Mouse (Mus musculus) kidney, embryonic 14.5 days (tissue): ENCODE data around the gene Stra6. TPM values are rescaled to one million over a fixed set of nuclear protein-coding genes. Genes with fewer than 3 reads are reported as not detected.

ENCODE experiments used
- ATAC-seq: fragments of 200-750 bp; cut with Nextera tagmentation; 2 replicates; pipeline ENCODE4 v1.8.0; 2017; ENCODE audit warnings: moderate number of reproducible peaks, mild to moderate bottlenecking, moderate TSS enrichment, moderate library complexity; ENCODE audit not compliant: low FRiP score, low TSS enrichment
- H3K27ac ChIP-seq: fragments of 300-500 bp; sonication (generic); 2 replicates; pipeline ENCODE4 v1.5.1; 2014; ENCODE audit warnings: low read depth, mild to moderate bottlenecking, low read length, moderate library complexity, mixed read lengths
- H3K27me3 ChIP-seq: fragments of 300-500 bp; sonication (generic); 2 replicates; pipeline ENCODE4 v1.6.1; 2014; ENCODE audit warnings: mild to moderate bottlenecking, low read length; ENCODE audit not compliant: control insufficient read depth, insufficient read depth
- H3K36me3 ChIP-seq: fragments of 300-500 bp; sonication (generic); 2 replicates; pipeline ENCODE4 v1.6.1; 2014; ENCODE audit warnings: low read length, mixed read lengths; ENCODE audit not compliant: control insufficient read depth, insufficient read depth
- H3K4me1 ChIP-seq: fragments of 300-500 bp; sonication (generic); 2 replicates; pipeline ENCODE4 v1.6.1; 2014; ENCODE audit warnings: low read length, mixed read lengths; ENCODE audit not compliant: control insufficient read depth, insufficient read depth
- H3K4me2 ChIP-seq: fragments of 300-500 bp; sonication (generic); replicated peaks from 2 replicates; pipeline ENCODE4 v1.6.1; 2014; ENCODE audit warnings: low read depth, mild to moderate bottlenecking, low read length
- H3K4me3 ChIP-seq: fragments of 300-500 bp; sonication (generic); 2 replicates; pipeline ENCODE4 v1.5.1; 2014; ENCODE audit warnings: mild to moderate bottlenecking, low read length
- H3K9ac ChIP-seq: fragments of 300-500 bp; sonication (generic); 2 replicates; pipeline ENCODE4 v1.6.1; 2014; ENCODE audit warnings: low read depth, mild to moderate bottlenecking, low read length, moderate library complexity
- H3K9me3 ChIP-seq: fragments of 300-500 bp; sonication (generic); 2 replicates; pipeline ENCODE4 v1.6.1; 2016; ENCODE audit warnings: low read length; ENCODE audit not compliant: control insufficient read depth
- WGBS: fragments of 180-500 bp; shearing (Covaris S2); extraction: QIAGEN DNeasy Blood & Tissue Kit; methylation state at CpG from one replicate; pipeline ENCODE4 v1.1.7; 2014; 5-methylcytosine and 5-hydroxymethylcytosine counted together
- polyA plus RNA-seq: library from polyadenylated mRNA; unstranded; fragments of >200 nt; fragmentation: Nextera tagmentation; extraction: Ambion mirVana; gene quantifications from 2 replicates; pipeline ENCODE4 v1.2.1, GENCODE M21; 2014

Gene Stra6
- polyA plus RNA-seq, 1 experiment from 2014 or later: 39.2 TPM

DNA sequence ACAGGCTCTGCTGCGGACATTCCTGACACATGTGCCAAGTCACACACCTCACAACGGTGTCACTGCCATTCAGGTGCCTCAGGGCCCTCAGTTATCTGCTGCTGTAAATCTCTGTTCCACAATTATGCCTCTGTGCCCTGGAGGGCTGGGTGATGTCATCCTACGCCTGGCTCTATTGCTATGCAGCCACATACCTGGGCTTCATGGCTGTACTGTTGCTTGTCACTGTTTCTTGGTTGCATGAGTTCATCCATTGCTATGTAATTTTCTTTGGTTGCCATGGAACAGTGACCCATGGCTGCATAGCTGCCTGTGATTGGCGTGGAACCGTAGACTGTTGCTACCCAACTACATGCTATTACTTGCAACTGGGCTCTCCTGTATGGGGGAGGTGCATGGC lies 7.9 kb upstream of the Stra6 start:
- no peak overlapping the region for H3K9ac ChIP-seq
- H3K4me2 ChIP-seq: no peak overlapping the region
- H3K4me1 ChIP-seq: peaks cover 17% of the 10 kb centered on the region; the same call in 1 of the 2 replicates
- no peaks in the 10 kb centered on the region for H3K9me3 ChIP-seq
- no peaks in the 10 kb centered on the region for H3K36me3 ChIP-seq
- H3K27ac ChIP-seq: no peak overlapping the region
- 49% methylated on average over 5 of the region's 5 CpGs for WGBS
- peak; percentile 52; the same call in 1 of the 2 replicates for ATAC-seq
- no peak overlapping the region for H3K4me3 ChIP-seq
- no peaks in the 10 kb centered on the region for H3K27me3 ChIP-seq

DNA sequence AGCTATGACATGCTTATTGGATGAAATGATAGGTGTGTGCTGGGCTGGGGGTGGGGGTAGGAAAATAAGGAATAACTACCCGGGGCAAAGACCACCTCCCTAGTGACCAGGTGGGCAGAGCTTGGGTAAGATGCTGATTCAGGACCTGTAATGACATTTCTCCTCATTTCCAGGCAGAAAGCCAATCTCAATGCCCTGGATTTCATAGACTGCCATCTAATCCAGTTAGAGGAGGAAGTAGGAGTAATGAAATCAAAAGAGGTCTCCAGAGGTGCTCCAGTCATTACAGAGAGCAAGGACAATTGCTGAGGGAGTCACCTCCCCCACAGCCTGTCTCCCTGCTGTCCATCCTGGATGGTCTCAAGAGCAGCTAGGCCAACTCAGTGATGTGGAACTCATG lies 3.7 kb upstream of the Stra6 start:
- WGBS: 61% methylated on average over 1 of the region's 1 CpGs
- Histone ChIP-seq H3K27me3 (peaks cover 3% of the 10 kb centered on the region; the same call in 1 of the 2 replicates), H3K4me3 (no peak overlapping the region), H3K4me1 (0 out of 2 replicates have a peak, but pooled peaks cover 8% of the 10 kb centered on the region), H3K9me3 (no peaks in the 10 kb centered on the region), H3K4me2 (no peak overlapping the region), H3K36me3 (no peaks in the 10 kb centered on the region), H3K27ac (no peak overlapping the region), H3K9ac (no peak overlapping the region)
- no peak for ATAC-seq

GRCm38 (mm10) chr9:58060677-58061667 lies 2.6 kb upstream of the Stra6 start:
- ATAC-seq: peak; percentile 43; the same call in 1 of the 2 replicates

GRCm38 (mm10) chr9:58065532-58065931 lies 1.9 kb downstream of the Stra6 start:
- no peak for ATAC-seq
- no peaks in the 10 kb centered on the region for H3K9me3 ChIP-seq
- no peak overlapping the region for H3K27ac ChIP-seq
- no peaks in the 10 kb centered on the region for H3K36me3 ChIP-seq
- no peak overlapping the region for H3K9ac ChIP-seq
- H3K4me2 ChIP-seq: no peak overlapping the region
- no peak overlapping the region for H3K4me3 ChIP-seq
- 49% methylated on average over 6 of the region's 6 CpGs for WGBS
- H3K4me1 ChIP-seq: no peaks in the 10 kb centered on the region; the same call in 1 of the 2 replicates
- H3K27me3 ChIP-seq: peaks cover 3% of the 10 kb centered on the region; the same call in 1 of the 2 replicates

More at GRCm38 (mm10) chr9:58060677-58061667, 2.6 kb upstream of the Stra6 start:
- Histone ChIP-seq H3K4me2 (no peak overlapping the region), H3K4me1 (0 out of 2 replicates have a peak, but pooled peaks cover 3% of the 10 kb centered on the region), H3K27me3 (peaks cover 3% of the 10 kb centered on the region; the same call in 1 of the 2 replicates), H3K4me3 (no peak overlapping the region), H3K9me3 (no peaks in the 10 kb centered on the region), H3K9ac (no peak overlapping the region), H3K36me3 (no peaks in the 10 kb centered on the region), H3K27ac (no peak overlapping the region)
- WGBS: 13% methylated on average over 23 of the region's 23 CpGs

DNA sequence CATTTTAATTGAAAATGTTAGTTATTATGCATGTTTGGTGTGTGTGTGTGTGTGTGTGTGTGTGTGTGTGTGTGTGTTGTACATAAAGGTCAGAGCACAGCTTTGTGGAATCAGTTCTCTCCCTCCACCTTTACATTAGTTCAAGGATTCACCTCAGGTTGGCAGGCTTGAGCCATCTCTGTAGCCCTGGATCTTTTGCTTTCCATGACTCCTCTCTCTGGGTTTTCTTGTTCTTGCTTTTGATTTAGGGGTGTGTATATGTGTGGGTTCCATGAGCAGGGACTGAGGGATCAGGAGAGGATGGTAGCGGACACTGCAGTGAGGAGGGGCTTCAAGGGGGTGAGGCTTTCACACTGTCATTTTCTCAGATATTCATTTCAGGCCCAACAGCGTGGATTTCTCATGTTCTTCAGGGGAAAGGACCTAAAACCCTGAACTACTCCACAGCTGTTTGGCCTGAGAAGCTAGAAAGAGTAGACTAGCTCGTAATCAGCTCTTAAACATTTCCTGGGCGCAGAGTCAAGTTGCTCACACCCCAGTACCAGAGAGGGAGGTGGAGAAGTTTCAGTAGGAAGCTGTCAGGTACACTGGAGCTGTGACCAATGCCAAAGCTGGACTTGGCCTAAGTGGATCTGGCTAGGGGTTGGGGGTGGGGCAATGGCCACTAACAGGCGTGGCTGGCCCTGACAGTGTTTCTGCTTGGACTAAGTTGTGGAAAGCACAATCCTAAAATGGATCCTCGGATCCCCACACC lies 2.6 kb downstream of the Stra6 start:
- H3K36me3 ChIP-seq: no peaks in the 10 kb centered on the region
- H3K4me2 ChIP-seq: no peak overlapping the region
- no peak for ATAC-seq
- 66% methylated on average over 6 of the region's 6 CpGs for whole genome bisulfite sequencing
- H3K4me3 ChIP-seq: no peak overlapping the region
- H3K4me1 ChIP-seq: no peaks in the 10 kb centered on the region; the same call in 1 of the 2 replicates
- H3K9ac ChIP-seq: no peak overlapping the region
- H3K9me3 ChIP-seq: no peaks in the 10 kb centered on the region
- H3K27me3 ChIP-seq: peaks cover 3% of the 10 kb centered on the region; the same call in 1 of the 2 replicates
- no peak overlapping the region for H3K27ac ChIP-seq

GRCm38 (mm10) chr9:58066731-58067095 lies 3.1 kb downstream of the Stra6 start:
- no peaks in the 10 kb centered on the region for H3K36me3 ChIP-seq
- H3K4me3 ChIP-seq: no peak overlapping the region
- no peak overlapping the region for H3K27ac ChIP-seq
- no peak overlapping the region for H3K9ac ChIP-seq
- H3K9me3 ChIP-seq: no peaks in the 10 kb centered on the region
- 84% methylated on average over 6 of the region's 6 CpGs for WGBS
- no peak for ATAC-seq
- peaks cover 3% of the 10 kb centered on the region; the same call in 1 of the 2 replicates for H3K27me3 ChIP-seq
- H3K4me2 ChIP-seq: no peak overlapping the region
- no peaks in the 10 kb centered on the region; the same call in 1 of the 2 replicates for H3K4me1 ChIP-seq

DNA sequence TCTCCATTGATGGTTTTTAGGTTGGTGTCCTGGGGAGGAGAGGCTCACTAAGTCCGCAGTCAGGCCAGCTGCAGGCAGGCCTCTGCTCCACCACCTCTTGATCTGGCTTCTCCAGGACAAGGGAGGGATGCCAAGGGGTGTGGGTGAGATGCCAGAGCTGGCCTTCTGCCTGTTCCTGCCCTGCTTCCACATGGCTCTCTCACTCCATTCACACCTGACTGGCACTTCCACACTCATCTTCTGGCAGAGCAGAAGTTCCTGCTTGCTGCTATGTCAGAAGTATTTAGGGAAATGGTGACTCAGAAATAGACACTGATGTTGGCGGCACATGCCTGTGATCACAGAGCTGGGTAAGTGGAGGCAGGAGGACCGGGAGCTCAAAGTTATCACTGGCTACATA lies 4.0 kb downstream of the Stra6 start:
- Histone ChIP-seq H3K4me2 (no peak overlapping the region), H3K4me3 (no peak overlapping the region), H3K27ac (no peak overlapping the region), H3K27me3 (peaks cover 3% of the 10 kb centered on the region; the same call in 1 of the 2 replicates), H3K9ac (no peak overlapping the region), H3K36me3 (no peaks in the 10 kb centered on the region), H3K4me1 (no peaks in the 10 kb centered on the region; the same call in 1 of the 2 replicates), H3K9me3 (no peaks in the 10 kb centered on the region)
- 85% methylated on average over 3 of the region's 3 CpGs for WGBS
- ATAC-seq: no peak

GRCm38 (mm10) chr9:58074561-58074960 lies 11.0 kb downstream of the Stra6 start:
- no peaks in the 10 kb centered on the region for H3K36me3 ChIP-seq
- no peak for ATAC-seq
- no peaks in the 10 kb centered on the region for H3K27me3 ChIP-seq
- no peak overlapping the region for H3K4me3 ChIP-seq
- H3K27ac ChIP-seq: no peak overlapping the region
- H3K9me3 ChIP-seq: no peaks in the 10 kb centered on the region
- H3K4me1 ChIP-seq: no peaks in the 10 kb centered on the region
- no peak overlapping the region for H3K9ac ChIP-seq
- WGBS: 38% methylated on average over 3 of the region's 3 CpGs
- H3K4me2 ChIP-seq: no peak overlapping the region
